Mouse (Mus musculus) forebrain, embryonic 14.5 days (tissue): Measurements from ENCODE around the gene Pabpc6. TPM values are rescaled to one million over a fixed set of nuclear protein-coding genes. Genes with fewer than 3 reads are reported as not detected.

Experiments
- ATAC-seq: fragments of 200-750 bp; cut with Nextera tagmentation; 2 replicates; pipeline ENCODE4 v1.8.0; 2017; ENCODE audit warnings: mild to moderate bottlenecking, moderate library complexity
- DNase-seq: peaks from one replicate; pipeline ENCODE4 v3.0.0-alpha.2; 2015; ENCODE audit warnings: low spot score
- H3K27ac ChIP-seq: fragments of 300-500 bp; sonication (generic); 2 replicates; pipeline ENCODE4 v1.5.1; 2014; ENCODE audit warnings: low read depth, mild to moderate bottlenecking, control low read depth, low read length, moderate library complexity
- H3K27me3 ChIP-seq: fragments of 300-500 bp; sonication (generic); replicated peaks from 2 replicates; pipeline ENCODE4 v1.6.1; 2014; ENCODE audit warnings: low read length, control low read depth, mixed read lengths; ENCODE audit not compliant: control insufficient read depth, insufficient read depth
- H3K36me3 ChIP-seq: fragments of 300-500 bp; sonication (generic); 2 replicates; pipeline ENCODE4 v1.6.1; 2014; ENCODE audit warnings: low read length, control low read depth; ENCODE audit not compliant: control insufficient read depth, insufficient read depth
- H3K4me1 ChIP-seq: fragments of 300-500 bp; sonication (generic); 2 replicates; pipeline ENCODE4 v1.6.1; 2014; ENCODE audit warnings: antibody characterized with exemption, low read length, control low read depth; ENCODE audit not compliant: control insufficient read depth, insufficient read depth
- H3K4me2 ChIP-seq: fragments of 300-500 bp; sonication (generic); 2 replicates; pipeline ENCODE4 v1.6.1; 2014; ENCODE audit warnings: mild to moderate bottlenecking, control low read depth, low read length
- H3K4me3 ChIP-seq: fragments of 300-500 bp; sonication (generic); 2 replicates; pipeline ENCODE4 v1.5.1; 2014; ENCODE audit warnings: low read depth, low read length, control low read depth
- H3K9ac ChIP-seq: fragments of 300-500 bp; sonication (generic); 2 replicates; pipeline ENCODE4 v1.6.1; 2014; ENCODE audit warnings: mild to moderate bottlenecking, low read length, control low read depth, moderate library complexity
- H3K9me3 ChIP-seq: fragments of 300-500 bp; sonication (generic); replicated peaks from 2 replicates; pipeline ENCODE4 v1.6.1; 2016; ENCODE audit warnings: low read length, control low read depth, mixed read lengths; ENCODE audit not compliant: control insufficient read depth
- polyA plus RNA-seq: library from polyadenylated mRNA; unstranded; fragments of >200 nt; fragmentation: Nextera tagmentation; extraction: Ambion mirVana; gene quantifications from 2 replicates; pipeline ENCODE4 v1.2.1, GENCODE M21; 2014

Gene Pabpc6
- polyA plus RNA-seq, 1 experiment from 2014 or later, result not detected

- no peaks in the 10 kb centered on the region for H3K27me3 ChIP-seq
- H3K4me2 ChIP-seq, result no peak overlapping the region
- DNase-seq, result no peak
- H3K4me1 ChIP-seq, result 0 out of 2 replicates have a peak, but pooled peaks cover 1% of the 10 kb centered on the region
- no peak overlapping the region for H3K27ac ChIP-seq
- no peaks in the 10 kb centered on the region for H3K9me3 ChIP-seq
- ATAC-seq, result no peak
- H3K9ac ChIP-seq, result no peak overlapping the region
- H3K36me3 ChIP-seq, result no peaks in the 10 kb centered on the region
- H3K4me3 ChIP-seq, result no peak overlapping the region
Measured at GRCm38 (mm10) chr17:9627011-9627410, 42.5 kb downstream of the Pabpc6 start.

Other genes with a start within 250 kb of the Pabpc6 start
- not detected in 2 replicates for gene Gm17728, start 247.7 kb downstream of the Pabpc6 start, polyA plus RNA-seq